Mouse (Mus musculus) olfactory bulb, adult 2 months (tissue): Measurements from ENCODE around the gene Pofut2.

ENCODE experiments used
- CTCF ChIP-seq: fragments of 200-500 bp; IDR thresholded peaks from 2 replicates; pipeline ENCODE4 v1.5.1; 2012; ENCODE audit warnings: low read depth, mild to moderate bottlenecking, low read length, moderate library complexity; ENCODE audit not compliant: insufficient read depth
- POLR2A ChIP-seq: fragments of 200-500 bp; IDR thresholded peaks from 2 replicates; pipeline ENCODE4 v1.6.1; 2012; ENCODE audit warnings: mild to moderate bottlenecking, low read depth, low read length, moderate library complexity; ENCODE audit not compliant: insufficient read depth

GRCm38 (mm10) chr10:77222963-77223552, 36.0 kb upstream of the Pofut2 start:
- TF ChIP-seq POLR2A = no peak
- no peak for TF ChIP-seq CTCF
